Mouse (Mus musculus): ENCODE data around the gene Gm11639.

The Gm11639 gene

GRCm38 (mm10) chr11:104646611-104647010, 38.9 kb upstream of the Gm11639 start:
- H3K36me3 ChIP-seq (ENCODE audit: insufficient read depth, low read length), result no peaks in the 10 kb centered on the region
- TF ChIP-seq CTCF (conservative IDR thresholded peaks at IDR 0.05; ENCODE audit: low read length) (no peak), NANOG (IDR thresholded peaks at IDR 0.05; ENCODE audit: borderline replicate concordance, low read length) (no peak), POU5F1 (IDR thresholded peaks at IDR 0.05; ENCODE audit: borderline replicate concordance, low read length) (no peak)
- H3K4me1 ChIP-seq (replicated peaks; ENCODE audit: low read depth, low read length), result peaks cover 27% of the 10 kb centered on the region
- no peaks in the 10 kb centered on the region for H3K9me3 ChIP-seq (ENCODE audit: low read length)
- no peak overlapping the region for H3K4me3 ChIP-seq (replicated peaks; ENCODE audit: low read length)
- H3K27me3 ChIP-seq (ENCODE audit: insufficient read depth, low read length), result peaks cover 24% of the 10 kb centered on the region

- peaks cover 19% of the 10 kb centered on the region for H3K27me3 ChIP-seq (ENCODE audit: insufficient read depth, low read length)
- TF ChIP-seq CTCF (conservative IDR thresholded peaks at IDR 0.05; ENCODE audit: low read length), result no peak
- TF ChIP-seq POU5F1 (IDR thresholded peaks at IDR 0.05; ENCODE audit: borderline replicate concordance, low read length), result no peak
- no peak for TF ChIP-seq NANOG (IDR thresholded peaks at IDR 0.05; ENCODE audit: borderline replicate concordance, low read length)
- peaks cover 27% of the 10 kb centered on the region for H3K4me1 ChIP-seq (replicated peaks; ENCODE audit: low read depth, low read length)
- no peaks in the 10 kb centered on the region for H3K9me3 ChIP-seq (ENCODE audit: low read length)
- no peak overlapping the region for H3K4me3 ChIP-seq (replicated peaks; ENCODE audit: low read length)
- no peaks in the 10 kb centered on the region for H3K36me3 ChIP-seq (ENCODE audit: insufficient read depth, low read length)
Observed at GRCm38 (mm10) chr11:104647188-104647867, 38.2 kb upstream of the Gm11639 start.

GRCm38 (mm10) chr11:104648571-104648970, 36.9 kb upstream of the Gm11639 start:
- no peaks in the 10 kb centered on the region for H3K9me3 ChIP-seq (ENCODE audit: low read length)
- no peak overlapping the region for H3K4me3 ChIP-seq (replicated peaks; ENCODE audit: low read length)
- H3K4me1 ChIP-seq (replicated peaks; ENCODE audit: low read depth, low read length), result peaks cover 24% of the 10 kb centered on the region
- TF ChIP-seq CTCF (conservative IDR thresholded peaks at IDR 0.05; ENCODE audit: low read length) (peak; percentile 92), NANOG (IDR thresholded peaks at IDR 0.05; ENCODE audit: borderline replicate concordance, low read length) (no peak)
- no peaks in the 10 kb centered on the region for H3K36me3 ChIP-seq (ENCODE audit: insufficient read depth, low read length)
- peaks cover 10% of the 10 kb centered on the region for H3K27me3 ChIP-seq (ENCODE audit: insufficient read depth, low read length)

GRCm38 (mm10) chr11:104660599-104660998, 24.9 kb upstream of the Gm11639 start:
- peak; percentile 50 for TF ChIP-seq CTCF (conservative IDR thresholded peaks at IDR 0.05; ENCODE audit: low read length)
- no peak for TF ChIP-seq POU5F1 (IDR thresholded peaks at IDR 0.05; ENCODE audit: borderline replicate concordance, low read length)
- no peak for TF ChIP-seq NANOG (IDR thresholded peaks at IDR 0.05; ENCODE audit: borderline replicate concordance, low read length)
- peaks cover 39% of the 10 kb centered on the region for H3K27me3 ChIP-seq (ENCODE audit: insufficient read depth, low read length)
- no peaks in the 10 kb centered on the region for H3K36me3 ChIP-seq (ENCODE audit: insufficient read depth, low read length)
- peaks cover 8% of the 10 kb centered on the region for H3K9me3 ChIP-seq (ENCODE audit: low read length)
- no peak overlapping the region for H3K4me3 ChIP-seq (replicated peaks; ENCODE audit: low read length)
- H3K4me1 ChIP-seq (replicated peaks; ENCODE audit: low read depth, low read length), result peaks cover 33% of the 10 kb centered on the region

DNA sequence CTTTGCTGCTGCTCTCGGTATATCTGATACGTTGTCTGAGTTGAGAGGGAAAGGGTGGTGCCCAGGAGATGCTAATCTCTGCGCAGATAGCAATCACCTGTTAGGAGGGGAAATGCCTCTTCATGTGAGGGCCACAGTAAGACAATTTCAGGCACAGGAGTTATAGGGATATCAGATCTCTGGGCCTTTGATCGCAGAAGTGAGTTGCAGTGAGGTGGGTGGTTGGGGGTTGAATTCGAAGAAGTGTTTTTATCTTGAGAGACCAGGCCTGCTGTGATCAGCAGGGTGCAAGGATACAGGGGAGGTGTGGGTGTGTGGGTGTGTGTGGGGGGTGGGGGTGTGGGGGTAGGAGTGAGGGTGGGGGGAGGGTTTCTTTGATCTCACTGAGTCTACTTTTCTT, 24.4 kb upstream of the Gm11639 start:
- peaks cover 30% of the 10 kb centered on the region for H3K4me1 ChIP-seq (replicated peaks; ENCODE audit: low read depth, low read length)
- TF ChIP-seq POU5F1 (IDR thresholded peaks at IDR 0.05; ENCODE audit: borderline replicate concordance, low read length) (no peak), NANOG (IDR thresholded peaks at IDR 0.05; ENCODE audit: borderline replicate concordance, low read length) (no peak)
- no peak overlapping the region for H3K4me3 ChIP-seq (replicated peaks; ENCODE audit: low read length)
- H3K27me3 ChIP-seq (ENCODE audit: insufficient read depth, low read length), result peaks cover 34% of the 10 kb centered on the region
- peaks cover 8% of the 10 kb centered on the region for H3K9me3 ChIP-seq (ENCODE audit: low read length)
- H3K36me3 ChIP-seq (ENCODE audit: insufficient read depth, low read length), result no peaks in the 10 kb centered on the region

GRCm38 (mm10) chr11:104661531-104662205, 23.8 kb upstream of the Gm11639 start:
- TF ChIP-seq CTCF (conservative IDR thresholded peaks at IDR 0.05; ENCODE audit: low read length) (peak; percentile 21; the same call in 1 of the 2 replicates), NANOG (IDR thresholded peaks at IDR 0.05; ENCODE audit: borderline replicate concordance, low read length) (no peak), POU5F1 (IDR thresholded peaks at IDR 0.05; ENCODE audit: borderline replicate concordance, low read length) (no peak)
- Histone ChIP-seq H3K36me3 (ENCODE audit: insufficient read depth, low read length) (no peaks in the 10 kb centered on the region), H3K4me1 (replicated peaks; ENCODE audit: low read depth, low read length) (peaks cover 30% of the 10 kb centered on the region), H3K4me3 (replicated peaks; ENCODE audit: low read length) (no peak overlapping the region), H3K27me3 (ENCODE audit: insufficient read depth, low read length) (peaks cover 29% of the 10 kb centered on the region), H3K9me3 (ENCODE audit: low read length) (peaks cover 8% of the 10 kb centered on the region)

GRCm38 (mm10) chr11:104662573-104662972, 22.9 kb upstream of the Gm11639 start:
- Histone ChIP-seq H3K4me3 (replicated peaks; ENCODE audit: low read length) (no peak overlapping the region), H3K27me3 (ENCODE audit: insufficient read depth, low read length) (peaks cover 20% of the 10 kb centered on the region), H3K4me1 (replicated peaks; ENCODE audit: low read depth, low read length) (peaks cover 27% of the 10 kb centered on the region), H3K36me3 (ENCODE audit: insufficient read depth, low read length) (no peaks in the 10 kb centered on the region), H3K9me3 (ENCODE audit: low read length) (peaks cover 8% of the 10 kb centered on the region)
- TF ChIP-seq CTCF (conservative IDR thresholded peaks at IDR 0.05; ENCODE audit: low read length) (no peak), POU5F1 (IDR thresholded peaks at IDR 0.05; ENCODE audit: borderline replicate concordance, low read length) (no peak), NANOG (IDR thresholded peaks at IDR 0.05; ENCODE audit: borderline replicate concordance, low read length) (no peak)

- H3K27me3 ChIP-seq (ENCODE audit: insufficient read depth, low read length), result peaks cover 12% of the 10 kb centered on the region
- no peaks in the 10 kb centered on the region for H3K36me3 ChIP-seq (ENCODE audit: insufficient read depth, low read length)
- H3K4me3 ChIP-seq (replicated peaks; ENCODE audit: low read length), result no peak overlapping the region
- peaks cover 8% of the 10 kb centered on the region for H3K9me3 ChIP-seq (ENCODE audit: low read length)
- TF ChIP-seq CTCF (conservative IDR thresholded peaks at IDR 0.05; ENCODE audit: low read length), result no peak
- peaks cover 22% of the 10 kb centered on the region for H3K4me1 ChIP-seq (replicated peaks; ENCODE audit: low read depth, low read length)
Observed at GRCm38 (mm10) chr11:104663241-104663877, 22.1 kb upstream of the Gm11639 start.
